Mouse (Mus musculus) midbrain, embryonic 14.5 days (tissue): Measurements from ENCODE around the gene Coq8a. TPM values are rescaled to one million over a fixed set of nuclear protein-coding genes. Genes with fewer than 3 reads are reported as not detected.

Source experiments
- ATAC-seq: fragments of 200-750 bp; cut with Nextera tagmentation; 2 replicates; pipeline ENCODE4 v1.8.0; 2017; ENCODE audit warnings: moderate number of reproducible peaks, moderate library complexity; ENCODE audit not compliant: low FRiP score, low TSS enrichment
- DNase-seq: peaks from one replicate; pipeline ENCODE4 v3.0.0-alpha.2; 2015
- H3K27ac ChIP-seq: fragments of 300-500 bp; sonication (generic); replicated peaks from 2 replicates; pipeline ENCODE4 v1.5.1; 2014; ENCODE audit warnings: mild to moderate bottlenecking, low read depth, low read length, moderate library complexity
- H3K27me3 ChIP-seq: fragments of 300-500 bp; sonication (generic); 2 replicates; pipeline ENCODE4 v1.6.1; 2014; ENCODE audit warnings: low read length, control low read depth, mixed read lengths; ENCODE audit not compliant: control insufficient read depth, insufficient read depth
- H3K36me3 ChIP-seq: fragments of 300-500 bp; sonication (generic); 2 replicates; pipeline ENCODE4 v1.6.1; 2014; ENCODE audit warnings: low read length, control low read depth; ENCODE audit not compliant: control insufficient read depth, insufficient read depth
- H3K4me1 ChIP-seq: fragments of 300-500 bp; sonication (generic); 2 replicates; pipeline ENCODE4 v1.6.1; 2014; ENCODE audit warnings: mild to moderate bottlenecking, antibody characterized with exemption, low read length, control low read depth; ENCODE audit not compliant: control insufficient read depth, insufficient read depth
- H3K4me2 ChIP-seq: fragments of 300-500 bp; sonication (generic); 2 replicates; pipeline ENCODE4 v1.6.1; 2014; ENCODE audit warnings: mild to moderate bottlenecking, low read length, moderate library complexity
- H3K4me3 ChIP-seq: fragments of 300-500 bp; sonication (generic); replicated peaks from 2 replicates; pipeline ENCODE4 v1.5.1; 2014; ENCODE audit warnings: low read depth, low read length
- H3K9ac ChIP-seq: fragments of 300-500 bp; sonication (generic); replicated peaks from 2 replicates; pipeline ENCODE4 v1.6.1; 2014; ENCODE audit warnings: mild to moderate bottlenecking, low read length, moderate library complexity
- H3K9me3 ChIP-seq: fragments of 300-500 bp; sonication (generic); 2 replicates; pipeline ENCODE4 v1.6.1; 2016; ENCODE audit warnings: low read length, control low read depth, mixed read lengths; ENCODE audit not compliant: control insufficient read depth
- WGBS: fragments of 180-500 bp; shearing (Covaris S2); extraction: QIAGEN DNeasy Blood & Tissue Kit; methylation state at CpG from one replicate; pipeline ENCODE4 v1.1.7; 2014; 5-methylcytosine and 5-hydroxymethylcytosine counted together
- polyA plus RNA-seq: library from polyadenylated mRNA; unstranded; fragments of >200 nt; fragmentation: Nextera tagmentation; extraction: Ambion mirVana; gene quantifications from 2 replicates; pipeline ENCODE4 v1.2.1, GENCODE M21; 2014

The Coq8a gene
- polyA plus RNA-seq, 1 experiment from 2014 or later, result 2.1 TPM

GRCm38 (mm10) chr1:180175635-180176034, 23.8 kb downstream of the Coq8a start:
- DNase-seq (no peak), ATAC-seq (no peak)
- H3K9ac ChIP-seq, result no peak overlapping the region
- no peak overlapping the region for H3K4me3 ChIP-seq
- no peaks in the 10 kb centered on the region for H3K36me3 ChIP-seq
- WGBS, result 58% methylated on average over 8 of the region's 8 CpGs
- no peaks in the 10 kb centered on the region for H3K9me3 ChIP-seq
- H3K4me1 ChIP-seq, result no peaks in the 10 kb centered on the region
- no peaks in the 10 kb centered on the region for H3K27me3 ChIP-seq
- H3K4me2 ChIP-seq, result no peak overlapping the region
- H3K27ac ChIP-seq, result no peak overlapping the region

GRCm38 (mm10) chr1:180175167-180175566, 24.2 kb downstream of the Coq8a start:
- Histone ChIP-seq H3K4me3 (no peak overlapping the region), H3K27ac (no peak overlapping the region), H3K4me2 (no peak overlapping the region), H3K27me3 (no peaks in the 10 kb centered on the region), H3K4me1 (no peaks in the 10 kb centered on the region), H3K9me3 (no peaks in the 10 kb centered on the region), H3K36me3 (no peaks in the 10 kb centered on the region), H3K9ac (no peak overlapping the region)
- ATAC-seq, result no peak
- WGBS, result 39% methylated on average over 3 of the region's 3 CpGs
- peak; percentile 76 for DNase-seq

GRCm38 (mm10) chr1:180174718-180175117, 24.7 kb downstream of the Coq8a start:
- no peak for ATAC-seq
- 66% methylated on average over 6 of the region's 6 CpGs for WGBS

GRCm38 (mm10) chr1:180173017-180173416, 26.4 kb downstream of the Coq8a start:
- DNase-seq (no peak), ATAC-seq (no peak)
- 83% methylated on average over 5 of the region's 5 CpGs for WGBS
- Histone ChIP-seq H3K27ac (no peak overlapping the region), H3K4me3 (no peak overlapping the region), H3K36me3 (no peaks in the 10 kb centered on the region), H3K9me3 (no peaks in the 10 kb centered on the region), H3K9ac (no peak overlapping the region), H3K4me2 (no peak overlapping the region), H3K27me3 (no peaks in the 10 kb centered on the region), H3K4me1 (no peaks in the 10 kb centered on the region)

More at GRCm38 (mm10) chr1:180174718-180175117, 24.7 kb downstream of the Coq8a start:
- Histone ChIP-seq H3K27me3 (no peaks in the 10 kb centered on the region), H3K4me1 (no peaks in the 10 kb centered on the region), H3K4me2 (no peak overlapping the region), H3K9me3 (no peaks in the 10 kb centered on the region), H3K36me3 (no peaks in the 10 kb centered on the region), H3K9ac (no peak overlapping the region), H3K4me3 (no peak overlapping the region), H3K27ac (no peak overlapping the region)
- no peak for DNase-seq

- Histone ChIP-seq H3K9me3 (no peaks in the 10 kb centered on the region), H3K27me3 (no peaks in the 10 kb centered on the region), H3K4me2 (no peak overlapping the region), H3K4me1 (no peaks in the 10 kb centered on the region), H3K4me3 (no peak overlapping the region), H3K27ac (no peak overlapping the region), H3K36me3 (no peaks in the 10 kb centered on the region), H3K9ac (no peak overlapping the region)
- ATAC-seq, result no peak
- WGBS, result 81% methylated on average over 4 of the region's 4 CpGs
- DNase-seq, result no peak
These were observed 26.8 kb downstream of the Coq8a start for GRCm38 (mm10) chr1:180172600-180172999.

GRCm38 (mm10) chr1:180171883-180172282, 27.5 kb downstream of the Coq8a start:
- Histone ChIP-seq H3K4me3 (no peak overlapping the region), H3K27me3 (no peaks in the 10 kb centered on the region), H3K4me2 (no peak overlapping the region), H3K4me1 (no peaks in the 10 kb centered on the region), H3K27ac (no peak overlapping the region), H3K9me3 (no peaks in the 10 kb centered on the region), H3K9ac (no peak overlapping the region), H3K36me3 (no peaks in the 10 kb centered on the region)
- DNase-seq (no peak), ATAC-seq (no peak)
- WGBS, result 90% methylated on average over 2 of the region's 2 CpGs

- H3K27ac ChIP-seq, result no peak overlapping the region
- no peaks in the 10 kb centered on the region for H3K4me1 ChIP-seq
- WGBS, result 93% methylated on average over 8 of the region's 8 CpGs
- no peaks in the 10 kb centered on the region for H3K27me3 ChIP-seq
- H3K9ac ChIP-seq, result no peak overlapping the region
- H3K4me2 ChIP-seq, result no peak overlapping the region
- ATAC-seq (no peak), DNase-seq (no peak)
- peaks cover 9% of the 10 kb centered on the region; the same call in 1 of the 2 replicates for H3K36me3 ChIP-seq
- H3K9me3 ChIP-seq, result no peaks in the 10 kb centered on the region
- H3K4me3 ChIP-seq, result no peak overlapping the region
These were observed 29.3 kb downstream of the Coq8a start for GRCm38 (mm10) chr1:180170071-180170470.

GRCm38 (mm10) chr1:180169161-180169560, 30.2 kb downstream of the Coq8a start:
- DNase-seq, result no peak
- Histone ChIP-seq H3K4me3 (no peak overlapping the region), H3K9ac (no peak overlapping the region), H3K27ac (no peak overlapping the region), H3K9me3 (no peaks in the 10 kb centered on the region), H3K27me3 (no peaks in the 10 kb centered on the region), H3K4me2 (no peak overlapping the region), H3K36me3 (peaks cover 9% of the 10 kb centered on the region; the same call in 1 of the 2 replicates), H3K4me1 (no peaks in the 10 kb centered on the region)
- no peak for ATAC-seq
- 93% methylated on average over 7 of the region's 7 CpGs for WGBS

- WGBS, result 95% methylated on average over 6 of the region's 6 CpGs
- Histone ChIP-seq H3K27ac (no peak overlapping the region), H3K4me3 (no peak overlapping the region), H3K9me3 (no peaks in the 10 kb centered on the region), H3K9ac (no peak overlapping the region), H3K4me1 (no peaks in the 10 kb centered on the region), H3K4me2 (no peak overlapping the region), H3K27me3 (no peaks in the 10 kb centered on the region), H3K36me3 (peaks cover 14% of the 10 kb centered on the region)
- DNase-seq (no peak), ATAC-seq (no peak)
These were observed 31.1 kb downstream of the Coq8a start for GRCm38 (mm10) chr1:180168294-180168693.
